Mouse (Mus musculus) layer of hippocampus, adult 18-20 months (tissue): ENCODE measurements around the gene Atp6v0a4. TPM values are rescaled to one million over a fixed set of nuclear protein-coding genes. Genes with fewer than 3 reads are reported as not detected.

ENCODE experiments used
- DNase-seq, 2 experiments: peaks; one replicate each; pipeline ENCODE4 v3.0.0; 2022; ENCODE audit warnings: low spot score in 2 of 2
- total RNA-seq, 2 experiments: library from RNA; stranded (reverse); gene quantifications; 2 replicates each; pipeline ENCODE4 v1.2.3; 2021

The Atp6v0a4 gene
- total RNA-seq, 2 experiments from 2014 or later, result 1.6 to 1.7 TPM

- DNase-seq, result no peak
These were observed 103.0 kb downstream of the Atp6v0a4 start for GRCm38 (mm10) chr6:38021406-38021805.

GRCm38 (mm10) chr6:38012829-38013228, 111.6 kb downstream of the Atp6v0a4 start:
- DNase-seq, result no peak

- DNase-seq, result peak; percentile 20 to 76
These were observed 116.9 kb downstream of the Atp6v0a4 start for GRCm38 (mm10) chr6:38007459-38007858.

Other genes starting within 250 kb of the Atp6v0a4 start
- gene Svopl, start 77.6 kb downstream of the Atp6v0a4 start, total RNA-seq, result under 1 TPM; 0.43 to 0.59 TPM
- gene Tmem213, start 15.3 kb downstream of the Atp6v0a4 start, total RNA-seq, result not detected
- gene D630045J12Rik, start 129.4 kb upstream of the Atp6v0a4 start, total RNA-seq, result 10 to 100 TPM; 35.1 to 36.3 TPM
- 1 to 10 TPM; 4.5 to 4.6 TPM for gene Zc3hav1l, start 174.7 kb upstream of the Atp6v0a4 start, total RNA-seq
- 1 to 10 TPM; 5.1 to 7.1 TPM for gene Zc3hav1, start 230.0 kb upstream of the Atp6v0a4 start, total RNA-seq